Mouse (Mus musculus): Measurements from ENCODE around the gene Golga7b.

Gene Golga7b

DNA sequence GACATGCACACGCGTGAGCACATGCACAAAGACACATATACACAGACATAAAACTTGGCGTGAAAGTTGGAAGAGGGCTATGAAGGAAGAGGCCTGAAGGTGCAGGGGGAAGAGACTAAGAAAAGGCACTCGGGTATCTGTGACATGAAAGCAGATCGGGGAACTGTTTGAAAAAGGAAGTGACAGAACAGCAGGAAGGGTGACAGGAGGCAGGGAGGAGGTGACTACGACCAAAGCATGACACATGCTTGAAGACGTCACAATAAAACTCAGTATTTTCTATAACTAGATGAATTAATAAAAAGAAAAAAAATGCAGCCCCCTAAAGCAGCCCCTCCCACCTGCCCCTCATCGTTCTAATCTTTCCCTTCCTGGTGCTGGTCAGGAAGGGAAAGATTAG, 58.4 kb downstream of the Golga7b start:
- no peak for DNase-seq (ENCODE audit: low spot score)

GRCm38 (mm10) chr19:42306202-42306601, 58.8 kb downstream of the Golga7b start:
- DNase-seq (ENCODE audit: low spot score): no peak

GRCm38 (mm10) chr19:42307019-42307418, 59.6 kb downstream of the Golga7b start:
- no peak for DNase-seq (ENCODE audit: low spot score)

- no peak for DNase-seq (ENCODE audit: low spot score)
Observed at GRCm38 (mm10) chr19:42308931-42309330, 61.6 kb downstream of the Golga7b start.

GRCm38 (mm10) chr19:42311332-42311731, 64.0 kb downstream of the Golga7b start:
- DNase-seq (ENCODE audit: low spot score): no peak

DNA sequence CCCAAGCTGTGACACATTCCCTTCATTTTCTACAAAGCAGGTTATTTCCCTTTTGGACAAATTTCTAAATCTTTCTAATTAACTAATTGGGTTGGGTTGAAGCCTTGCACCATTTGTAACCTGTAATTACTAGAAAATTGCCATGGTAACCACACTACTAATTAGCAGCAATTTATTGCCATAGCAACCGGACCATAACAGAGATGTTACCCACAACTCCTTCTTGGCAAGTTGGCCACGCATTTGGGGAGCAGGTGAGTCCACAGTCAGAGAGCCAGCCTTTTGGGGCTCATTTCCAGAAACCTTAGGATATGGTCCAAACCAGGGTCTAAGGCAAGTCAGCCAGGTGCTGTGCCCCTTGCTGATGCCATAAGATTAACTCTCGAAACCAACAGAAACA, 64.8 kb downstream of the Golga7b start:
- no peak for DNase-seq (ENCODE audit: low spot score)

DNA sequence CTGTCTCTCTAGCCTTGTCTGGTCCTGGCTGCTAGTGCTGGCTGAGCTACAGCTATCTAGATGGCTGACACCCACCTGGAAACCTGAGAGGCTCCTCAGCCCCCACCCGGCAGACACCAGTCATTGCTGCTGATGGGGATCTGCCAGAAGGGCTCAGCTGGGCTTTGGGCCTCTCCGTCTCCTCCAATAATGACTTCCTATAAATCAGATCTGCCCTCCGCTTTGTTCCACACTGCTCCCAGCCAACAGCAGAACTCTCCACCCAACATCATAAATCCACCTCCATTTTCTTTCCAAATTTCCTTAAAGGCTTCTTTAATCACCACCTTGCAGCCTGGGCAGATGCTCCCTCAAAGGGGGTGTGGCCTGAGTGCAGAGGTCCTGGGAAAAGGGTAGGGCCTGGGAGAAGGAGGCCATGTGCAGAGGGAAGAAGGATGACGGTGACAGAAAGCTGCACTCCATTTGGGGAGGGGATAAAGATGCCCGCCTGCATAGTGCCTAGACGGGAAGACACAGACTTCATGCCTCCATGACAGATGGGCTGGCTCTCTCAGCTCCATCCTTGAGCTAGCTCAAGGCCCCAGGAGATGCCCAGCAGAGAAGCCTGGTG, 67.8 kb downstream of the Golga7b start:
- no peak for DNase-seq (ENCODE audit: low spot score)

DNA sequence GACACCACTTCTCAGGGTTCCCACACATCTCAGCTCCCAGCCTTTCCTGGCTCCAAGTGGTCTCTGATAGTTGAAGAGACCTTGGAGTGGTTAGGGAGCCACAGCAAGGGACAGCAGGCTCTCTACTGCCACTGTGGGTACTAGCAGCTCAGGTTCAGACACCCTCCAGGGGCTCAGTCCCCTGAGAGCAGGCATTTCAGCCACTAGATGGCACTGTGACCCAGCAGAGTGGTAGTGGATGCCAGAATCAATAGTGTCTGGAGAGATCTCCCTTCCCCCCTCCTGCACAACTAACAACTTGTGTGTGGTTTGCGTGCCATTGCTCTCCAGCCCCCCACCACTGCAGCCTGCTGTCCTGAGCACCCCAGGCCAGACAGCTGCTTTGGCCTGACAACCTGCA, 68.5 kb downstream of the Golga7b start:
- peak; percentile 91 for DNase-seq (ENCODE audit: low spot score)

DNA sequence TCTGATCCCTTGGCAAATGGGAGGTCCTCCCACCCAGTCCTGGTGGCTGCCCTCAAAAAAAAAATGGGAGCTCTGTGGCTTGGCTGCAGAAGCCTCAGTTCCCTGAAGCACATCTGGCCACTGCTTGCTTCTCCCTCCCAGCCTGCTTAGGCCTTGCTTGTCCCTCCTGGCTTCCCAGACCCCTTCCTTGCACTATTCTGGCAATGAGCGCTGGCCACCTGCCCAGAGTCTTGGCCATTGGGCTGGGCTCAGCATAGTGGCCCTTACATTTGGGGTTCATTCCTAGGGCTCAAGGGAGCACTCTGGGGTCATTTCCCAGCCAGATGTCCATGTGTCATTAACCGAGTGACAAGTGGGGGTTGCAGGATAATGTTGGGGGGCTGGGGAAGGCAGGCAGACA, 69.2 kb downstream of the Golga7b start:
- no peak for DNase-seq (ENCODE audit: low spot score)

DNA sequence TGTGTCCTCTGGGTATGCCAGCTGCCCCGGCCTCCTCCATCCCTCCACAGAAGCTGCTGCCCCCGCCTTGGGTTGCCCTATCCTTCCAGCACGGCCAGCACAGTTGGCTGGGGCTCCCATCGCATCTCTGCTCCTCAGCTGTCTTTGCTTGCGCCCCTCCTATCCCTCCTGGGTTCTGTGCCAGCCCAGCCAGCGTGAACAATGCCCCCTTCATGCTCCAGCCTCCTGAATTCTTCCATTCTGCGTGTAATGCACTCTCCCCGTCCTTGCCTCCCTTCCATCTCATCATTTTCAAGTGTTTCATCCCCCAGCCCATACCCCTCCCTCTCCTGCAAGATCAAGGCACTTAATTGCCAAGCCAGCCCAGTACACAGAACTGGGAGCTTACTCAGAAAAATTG, 69.6 kb downstream of the Golga7b start:
- DNase-seq (ENCODE audit: low spot score): no peak

GRCm38 (mm10) chr19:42317648-42318425, 70.5 kb downstream of the Golga7b start:
- DNase-seq (ENCODE audit: low spot score): no peak

Measured in layer of hippocampus, adult 9-10 months (tissue).